Mouse (Mus musculus): ENCODE measurements around the gene Zfp950. TPM values are rescaled to one million over a fixed set of nuclear protein-coding genes. Genes with fewer than 3 reads are reported as not detected.

The Zfp950 gene
- polyA plus RNA-seq, 1 experiment from 2014 or later, result 32.8 TPM

- whole genome bisulfite sequencing, result 100% methylated on average over 1 of the region's 1 CpGs
- no peak overlapping the region for H3K9ac ChIP-seq (ENCODE audit: low read depth, low read length)
- no peaks in the 10 kb centered on the region for H3K9me3 ChIP-seq (replicated peaks; ENCODE audit: low read length)
- no peak for TF ChIP-seq CTCF (IDR thresholded peaks at IDR 0.05; ENCODE audit: low read depth)
- H3K27ac ChIP-seq, result no peak overlapping the region
- no peaks in the 10 kb centered on the region for H3K27me3 ChIP-seq (ENCODE audit: insufficient read depth, low read length)
- ATAC-seq (replicated peaks; ENCODE audit: low FRiP score, low read depth), result no peak
- peaks cover 5% of the 10 kb centered on the region; the same call in 1 of the 2 replicates for H3K4me1 ChIP-seq (replicated peaks; ENCODE audit: insufficient read depth, low read length)
- H3K4me2 ChIP-seq (ENCODE audit: low read length), result no peak overlapping the region
- H3K36me3 ChIP-seq (ENCODE audit: insufficient read depth, low read length), result no peaks in the 10 kb centered on the region
- DNase-seq (ENCODE audit: low spot score), result no peak
- H3K4me3 ChIP-seq (replicated peaks; ENCODE audit: low read depth, low read length), result no peak overlapping the region
Measured at GRCm38 (mm10) chr19:61017477-61018266, 123.0 kb downstream of the Zfp950 start.

GRCm38 (mm10) chr19:61009266-61009665 is 131.4 kb downstream of the Zfp950 start:
- H3K9ac ChIP-seq (ENCODE audit: low read depth, low read length), result no peak overlapping the region
- no peaks in the 10 kb centered on the region for H3K9me3 ChIP-seq (replicated peaks; ENCODE audit: low read length)
- no peaks in the 10 kb centered on the region for H3K4me1 ChIP-seq (replicated peaks; ENCODE audit: insufficient read depth, low read length)
- no peak for ATAC-seq (replicated peaks; ENCODE audit: low FRiP score, low read depth)
- no peak overlapping the region for H3K27ac ChIP-seq
- H3K4me2 ChIP-seq (ENCODE audit: low read length), result no peak overlapping the region
- 71% methylated on average over 2 of the region's 2 CpGs for WGBS
- no peaks in the 10 kb centered on the region for H3K27me3 ChIP-seq (ENCODE audit: insufficient read depth, low read length)
- H3K36me3 ChIP-seq (ENCODE audit: insufficient read depth, low read length), result no peaks in the 10 kb centered on the region
- no peak overlapping the region for H3K4me3 ChIP-seq (replicated peaks; ENCODE audit: low read depth, low read length)
- DNase-seq (ENCODE audit: low spot score), result no peak
- TF ChIP-seq CTCF (IDR thresholded peaks at IDR 0.05; ENCODE audit: low read depth), result no peak

Other genes starting within 250 kb of the Zfp950 start
- gene Gm7102, start 35.5 kb upstream of the Zfp950 start, polyA plus RNA-seq (2015; fragmentation: Nextera tagmentation; extraction: Ambion mirVana), result 0.13 and 0.15 TPM in 2 replicates
- not detected in 2 replicates for gene Gm6020, start 43.0 kb upstream of the Zfp950 start, polyA plus RNA-seq (2015; fragmentation: Nextera tagmentation; extraction: Ambion mirVana)
- 16.9 and 21.5 TPM in 2 replicates for gene Csf2ra, start 87.6 kb upstream of the Zfp950 start, polyA plus RNA-seq (2015; fragmentation: Nextera tagmentation; extraction: Ambion mirVana)
- not detected in 2 replicates for gene Gm21060, start 156.2 kb upstream of the Zfp950 start, polyA plus RNA-seq (2015; fragmentation: Nextera tagmentation; extraction: Ambion mirVana)